Mouse (Mus musculus) ES-E14 (cell line): ENCODE data around the gene Ntm. TPM values are rescaled to one million over a fixed set of nuclear protein-coding genes. Genes with fewer than 3 reads are reported as not detected.

Experiments
- DNase-seq: peaks from one replicate; pipeline ENCODE4 v3.0.0-alpha.2; 2013; ENCODE audit warnings: low read depth, low spot score
- H3K27ac ChIP-seq: 2 replicates; pipeline ENCODE4 v1.5.1; 2012; ENCODE audit warnings: low read depth, mild to moderate bottlenecking, low read length, moderate library complexity, mixed read lengths; ENCODE audit not compliant: poor library complexity, insufficient read depth, severe bottlenecking
- H3K36me3 ChIP-seq: 2 replicates; pipeline ENCODE4 v1.6.1; 2012; ENCODE audit warnings: mild to moderate bottlenecking, low read length, moderate library complexity, mixed read lengths; ENCODE audit not compliant: control insufficient read depth, poor library complexity, insufficient read depth, severe bottlenecking
- H3K4me1 ChIP-seq, 2 experiments: fragments of 150-350 bp in 1 of 2; sonication (generic) in 1 of 2; 2 replicates each; pipeline ENCODE4 v1.6.1; 2012; ENCODE audit warnings: low read length in 2 of 2, mild to moderate bottlenecking in 1 of 2, mixed read lengths in 1 of 2; ENCODE audit not compliant: control insufficient read depth in 2 of 2, insufficient read depth in 2 of 2, poor library complexity in 1 of 2
- H3K4me3 ChIP-seq, 2 experiments: fragments of 150-350 bp in 1 of 2; sonication (generic) in 1 of 2; 2 replicates each; pipeline ENCODE4 v1.5.1; 2012; ENCODE audit warnings: low read length in 2 of 2, low read depth in 1 of 2, mild to moderate bottlenecking in 1 of 2, mixed read lengths in 1 of 2; ENCODE audit not compliant: insufficient read depth in 1 of 2, poor library complexity in 1 of 2, severe bottlenecking in 1 of 2
- H3K9ac ChIP-seq: 2 replicates; pipeline ENCODE4 v1.6.1; 2012; ENCODE audit warnings: low read depth, mild to moderate bottlenecking, low read length, mixed read lengths; ENCODE audit not compliant: poor library complexity, insufficient read depth, severe bottlenecking
- H3K9me3 ChIP-seq: fragments of 150-350 bp; sonication (generic); 2 replicates; pipeline ENCODE4 v1.6.1; 2012; ENCODE audit warnings: low read depth, mild to moderate bottlenecking, low read length; ENCODE audit not compliant: control insufficient read depth, insufficient read depth
- CHD2 ChIP-seq: IDR thresholded peaks from 2 replicates; pipeline ENCODE4 v1.6.1; 2014; ENCODE audit warnings: mild to moderate bottlenecking, low read depth, low read length, inconsistent platforms
- HCFC1 ChIP-seq: IDR thresholded peaks from 2 replicates; pipeline ENCODE4 v1.6.1; 2012; ENCODE audit warnings: low read length, inconsistent platforms, borderline replicate concordance; ENCODE audit not compliant: insufficient read depth
- MAFK ChIP-seq: IDR thresholded peaks from 2 replicates; pipeline ENCODE4 v1.6.1; 2014; ENCODE audit warnings: mild to moderate bottlenecking, low read depth, low read length, inconsistent platforms; ENCODE audit not compliant: insufficient read depth
- ZC3H11A ChIP-seq: IDR thresholded peaks from 2 replicates; pipeline ENCODE4 v1.6.1; 2012; ENCODE audit warnings: low read depth, mild to moderate bottlenecking, inconsistent platforms, low read length, borderline replicate concordance
- ZNF384 ChIP-seq: IDR thresholded peaks from 2 replicates; pipeline ENCODE4 v1.6.1; 2012; ENCODE audit warnings: low read depth, low read length, inconsistent platforms
- in situ Hi-C, 2 experiments: fragments of 600-800 bp; cut with MboI; formaldehyde crosslinking; loops; one replicate each; pipeline ENCODE4 v1.15.1; 2025; ENCODE audit warnings: low sequenced_read_pairs in 2 of 2, inconsistent platforms in 1 of 2; ENCODE audit not compliant: unreplicated experiment in 2 of 2
- total RNA-seq: library from RNA; depleted of rRNA; stranded (reverse); fragments of 300-350 nt; gene quantifications from 2 replicates; pipeline ENCODE4 v1.2.3, GENCODE M21; 2012

Gene Ntm
- total RNA-seq, 1 experiment = 0.67 TPM

DNA sequence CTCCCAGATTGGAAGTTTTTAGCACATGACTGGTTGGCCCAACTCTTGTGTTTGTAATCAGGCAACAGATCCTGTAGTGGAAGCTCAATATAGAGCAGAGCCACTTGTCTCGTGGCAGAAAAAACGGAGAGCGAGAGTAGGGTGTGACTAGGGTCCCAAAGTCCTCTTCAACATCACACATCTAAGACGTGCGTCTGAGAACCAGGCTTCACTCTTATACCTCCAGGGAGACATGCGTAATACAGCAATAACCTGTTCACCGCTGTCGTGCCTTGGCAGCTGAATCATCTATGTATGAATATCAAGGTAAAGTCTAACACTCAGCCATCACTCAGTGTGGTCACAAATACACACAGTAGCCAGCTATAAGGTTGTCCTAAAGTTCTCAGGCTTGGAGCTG is 412.8 kb downstream of the Ntm start:
- Histone ChIP-seq H3K27ac (no peak overlapping the region), H3K4me1 (no peaks in the 10 kb centered on the region), H3K9me3 (no peaks in the 10 kb centered on the region), H3K9ac (no peak overlapping the region), H3K36me3 (no peaks in the 10 kb centered on the region), H3K4me3 (no peak overlapping the region)
- TF ChIP-seq CHD2 (no peak), HCFC1 (no peak), ZC3H11A (no peak), MAFK (no peak), ZNF384 (no peak)
- in situ Hi-C loops = no loop called here
- no peak for DNase-seq

DNA sequence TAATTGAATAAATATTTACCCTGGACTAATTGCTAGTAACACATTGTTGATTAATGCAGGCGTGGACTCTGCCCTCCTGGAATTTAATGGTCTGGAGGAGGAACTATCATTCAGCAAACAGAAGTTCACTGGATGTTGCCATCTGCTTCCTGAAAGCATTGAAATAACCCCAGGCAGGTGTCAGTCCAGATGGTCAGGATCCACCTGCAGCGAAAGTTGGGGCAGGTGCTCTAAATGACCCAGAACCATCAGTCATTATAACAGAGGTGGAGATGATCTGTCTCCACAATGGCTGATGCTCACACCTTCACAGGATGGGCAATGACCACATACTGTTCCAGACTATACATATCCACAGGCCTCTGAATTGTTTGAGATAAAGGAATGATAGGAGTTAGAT is 426.5 kb downstream of the Ntm start:
- H3K9me3 ChIP-seq = no peaks in the 10 kb centered on the region
- no peaks in the 10 kb centered on the region for H3K36me3 ChIP-seq
- no peak for TF ChIP-seq HCFC1
- TF ChIP-seq ZC3H11A = no peak
- no peak for TF ChIP-seq ZNF384
- no peak for TF ChIP-seq CHD2
- TF ChIP-seq MAFK = no peak
- no peaks in the 10 kb centered on the region for H3K4me1 ChIP-seq
- H3K27ac ChIP-seq = no peak overlapping the region
- DNase-seq = no peak
- no peak overlapping the region for H3K9ac ChIP-seq
- H3K4me3 ChIP-seq = no peak overlapping the region
- in situ Hi-C loops = no loop called here

DNA sequence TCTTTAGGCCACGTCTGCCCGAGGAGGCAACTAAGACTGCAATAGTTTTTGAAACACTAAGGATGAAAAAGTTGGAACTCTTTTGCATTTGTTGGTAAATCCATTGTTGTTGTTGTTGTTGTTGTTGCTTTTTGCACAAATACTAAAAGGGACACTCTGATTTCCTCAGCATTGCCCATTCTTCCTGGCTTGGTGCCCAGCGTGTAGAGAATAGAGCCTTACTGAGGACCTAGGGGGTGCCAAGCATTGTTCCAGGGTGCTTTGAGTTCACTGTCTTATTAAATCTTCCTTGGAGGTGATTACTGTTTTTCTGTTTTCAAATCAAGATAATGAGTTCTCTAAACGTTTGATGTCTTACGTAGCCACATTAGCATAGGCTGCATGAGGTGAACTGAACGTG is 428.2 kb downstream of the Ntm start:
- in situ Hi-C loops = no loop called here
- no peak for DNase-seq
- Histone ChIP-seq H3K4me3 (no peak overlapping the region), H3K4me1 (no peaks in the 10 kb centered on the region), H3K27ac (no peak overlapping the region), H3K9me3 (no peaks in the 10 kb centered on the region), H3K36me3 (no peaks in the 10 kb centered on the region), H3K9ac (no peak overlapping the region)
- TF ChIP-seq ZNF384 (no peak), MAFK (no peak), ZC3H11A (no peak), CHD2 (no peak)

DNA sequence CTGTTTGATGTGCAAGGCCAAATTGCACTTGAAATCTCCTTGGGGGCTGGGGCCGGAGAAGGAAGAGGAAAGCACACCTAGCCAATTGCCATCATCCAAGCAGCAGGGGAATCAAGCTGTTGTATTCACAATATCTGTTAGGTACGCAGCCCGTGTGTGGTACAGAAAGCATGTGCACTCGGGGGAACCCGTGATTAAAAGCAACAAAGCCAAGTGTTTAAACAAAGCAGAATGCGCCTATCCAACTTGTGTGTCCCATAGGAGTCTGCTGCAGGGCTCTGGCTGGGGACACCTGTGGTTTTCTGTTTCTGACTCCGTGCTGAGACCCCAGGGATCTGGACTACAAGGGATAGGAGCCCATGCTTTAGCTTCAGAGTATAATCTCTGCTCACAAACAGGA is 428.6 kb downstream of the Ntm start:
- Histone ChIP-seq H3K9ac (no peak overlapping the region), H3K27ac (no peak overlapping the region), H3K4me3 (no peak overlapping the region), H3K36me3 (no peaks in the 10 kb centered on the region), H3K4me1 (no peaks in the 10 kb centered on the region), H3K9me3 (no peaks in the 10 kb centered on the region)
- in situ Hi-C loops = no loop called here
- no peak for DNase-seq
- TF ChIP-seq HCFC1 = no peak
- TF ChIP-seq MAFK = no peak
- no peak for TF ChIP-seq ZC3H11A
- TF ChIP-seq ZNF384 = no peak
- TF ChIP-seq CHD2 = no peak

DNA sequence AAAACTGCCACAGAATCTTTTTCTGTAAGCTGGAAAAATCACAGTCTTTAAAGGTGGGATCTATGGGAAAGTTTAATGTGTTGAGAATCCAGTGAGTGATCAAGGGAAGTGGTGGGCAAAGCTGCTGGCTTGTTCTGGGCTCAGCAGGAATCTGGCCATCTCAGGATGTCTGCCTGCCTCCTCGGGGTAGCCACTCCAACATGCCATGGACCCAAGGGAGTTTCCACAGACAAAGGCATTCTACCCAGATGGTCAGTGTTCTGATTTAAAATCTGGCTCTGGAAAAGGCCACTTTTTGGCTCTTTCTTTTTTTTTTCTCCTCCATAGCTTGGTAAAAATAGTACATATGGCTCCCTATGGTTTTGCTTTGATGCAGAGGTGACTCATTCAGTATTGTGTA is 429.4 kb downstream of the Ntm start:
- Histone ChIP-seq H3K9me3 (no peaks in the 10 kb centered on the region), H3K4me3 (no peak overlapping the region), H3K36me3 (no peaks in the 10 kb centered on the region), H3K9ac (no peak overlapping the region), H3K4me1 (no peaks in the 10 kb centered on the region), H3K27ac (no peak overlapping the region)
- in situ Hi-C loops = no loop called here
- TF ChIP-seq ZC3H11A = no peak
- TF ChIP-seq ZNF384 = no peak
- no peak for TF ChIP-seq CHD2
- DNase-seq = no peak
